9 mouse cellular contexts compared by ENCODE assay signal in the genomic region with DNA sequence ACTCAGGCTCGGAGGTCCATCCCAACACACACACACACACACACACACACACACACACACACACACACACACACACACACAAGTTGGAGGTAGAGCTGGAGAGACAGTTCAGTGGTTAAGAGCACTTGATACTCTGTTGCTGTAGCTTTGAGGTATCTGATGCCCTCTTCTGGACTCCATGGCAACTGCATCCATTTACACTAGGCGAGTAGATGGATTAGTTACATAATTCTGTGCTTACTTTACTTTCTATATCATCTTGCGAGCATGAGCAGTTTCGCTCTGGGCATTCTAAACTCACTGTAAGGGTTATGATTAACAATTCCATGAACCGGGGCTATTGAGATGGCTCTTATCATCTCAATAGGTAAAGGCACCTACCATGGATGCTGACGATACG. TPM values are rescaled to one million over a fixed set of nuclear protein-coding genes. Genes with fewer than 3 reads are reported as not detected.
A peak's percentile ranks its signal among the peaks of the same experiment; 100 is the strongest.
DNase-seq lines count a peak whose midpoint lies in the region; ATAC-seq and TF ChIP-seq lines count a peak whose summit lies in the region.
"Had no signal": no experiment of that assay in that cellular context is flagged by ENCODE, and none has a peak within 500 bp of the region (broad histone marks: within the 10 kb centered on the region; RNA-seq: fewer than 3 reads in every experiment).

No protein-coding gene starts in this region.

- H3K4me2 ChIP-seq in midbrain, postnatal 0 days (ENCODE audit: low read depth, low read length, poor library complexity, severe bottlenecking), result no peak overlapping the region

- TF ChIP-seq CTCF in brain, embryonic 14.5 days (IDR thresholded peaks at IDR 0.05; ENCODE audit: borderline replicate concordance, extremely low read depth, insufficient read depth, insufficient read length), result peak; percentile 48; the same call in 1 of the 2 replicates
- TF ChIP-seq CTCF in midbrain, postnatal 0 days (IDR thresholded peaks at IDR 0.05), result peak; percentile 78

- no peaks in the 10 kb centered on the region for H3K27me3 ChIP-seq in midbrain, postnatal 0 days (ENCODE audit: insufficient read depth, low read length)
- H3K27me3 ChIP-seq: limb, embryonic 12.5 days had no signal

- H3K4me3 ChIP-seq in midbrain, postnatal 0 days (ENCODE audit: low read depth, low read length), result no peak overlapping the region
- H3K4me3 ChIP-seq: limb, embryonic 12.5 days had no signal

- 66% methylated on average over 7 of the region's 7 CpGs for WGBS in midbrain, postnatal 0 days

- H3K27ac ChIP-seq in midbrain, postnatal 0 days (ENCODE audit: low read depth, low read length), result no peak overlapping the region
- H3K27ac ChIP-seq: limb, embryonic 12.5 days had no signal

- no peaks in the 10 kb centered on the region for H3K4me1 ChIP-seq in midbrain, postnatal 0 days (ENCODE audit: insufficient read depth, low read length)

- no peak overlapping the region for H3K9ac ChIP-seq in midbrain, postnatal 0 days (replicated peaks; ENCODE audit: low read length, poor library complexity, severe bottlenecking)
- H3K9ac ChIP-seq: limb, embryonic 12.5 days had no signal

- DNase-seq in heart, adult 18-20 months, result peak; percentile 45 to 65
- no peak for DNase-seq in heart, adult 11 months
- peak; percentile 55 to 68 for DNase-seq in B cell, adult 2 months
- peak; percentile 73 for DNase-seq in brain, embryonic 14.5 days (ENCODE audit: low read depth)
- DNase-seq in frontal cortex, postnatal 36 days (ENCODE audit: low spot score in 2 of 2), result peak; percentile 66 to 91
- peak; percentile 82 for DNase-seq in left cerebral cortex, adult 11 months (ENCODE audit: low spot score)
- DNase-seq in midbrain, postnatal 0 days (ENCODE audit: low spot score), result peak; percentile 59
- no peak for DNase-seq in gastrocnemius, postnatal 36 days

- H3K36me3 ChIP-seq in midbrain, postnatal 0 days (ENCODE audit: insufficient read depth, low read length), result peaks cover 25% of the 10 kb centered on the region
- H3K36me3 ChIP-seq: limb, embryonic 12.5 days had no signal

- TF ChIP-seq POLR2A in brain, embryonic 14.5 days (IDR thresholded peaks at IDR 0.05; ENCODE audit: borderline replicate concordance, extremely low read depth, insufficient read depth, insufficient read length, poor library complexity, severe bottlenecking), result no peak

- no peaks in the 10 kb centered on the region for H3K9me3 ChIP-seq in midbrain, postnatal 0 days (ENCODE audit: low read length)
- H3K9me3 ChIP-seq: limb, embryonic 12.5 days had no signal

- ATAC-seq in midbrain, postnatal 0 days (ENCODE audit: low FRiP score), result no peak

- intact Hi-C loops in gastrocnemius, postnatal 36 days (cut with DNase I), result no loop called here

RNA-seq across cellular contexts. Expression of a gene that starts 8.6 kb away (rescaled TPM):
- total RNA-seq in heart, adult 18-20 months (2021), result under 1 TPM; 0.25 to 0.49 TPM
- 229 and 307 TPM in 2 replicates for polyA plus RNA-seq in brain, embryonic 14.5 days (2012; rRNA removed)
- 375 and 444 TPM in 2 replicates for total RNA-seq in midbrain, postnatal 0 days (2014; rRNA removed)
- 603 and 636 TPM in 2 replicates for polyA plus RNA-seq in midbrain, postnatal 0 days (2015; fragmentation: Nextera tagmentation; extraction: Ambion mirVana)
- not detected for total RNA-seq in gastrocnemius, postnatal 36 days (2021)

RNA-seq across cellular contexts. Expression of a gene that starts 14.5 kb away (rescaled TPM):
- 10 to 100 TPM; 35.4 to 43.4 TPM for total RNA-seq in heart, adult 18-20 months (2021)
- 160 and 198 TPM in 2 replicates for polyA plus RNA-seq in brain, embryonic 14.5 days (2012; rRNA removed)
- total RNA-seq in midbrain, postnatal 0 days (2014; rRNA removed), result 136 and 166 TPM in 2 replicates
- 53.2 and 66.8 TPM in 2 replicates for polyA plus RNA-seq in midbrain, postnatal 0 days (2015; fragmentation: Nextera tagmentation; extraction: Ambion mirVana)
- 10 to 100 TPM; 24.4 to 27.2 TPM for total RNA-seq in gastrocnemius, postnatal 36 days (2021)

Comparison
In these comparisons a context has a peak if more than half of its experiments do, and no peak if none do; other contexts are left out.
1. DNase-seq: peak in heart, adult 18-20 months (2 of 2), B cell, adult 2 months (2 of 2), brain, embryonic 14.5 days (single experiment), frontal cortex, postnatal 36 days (2 of 2), left cerebral cortex, adult 11 months (single experiment) and midbrain, postnatal 0 days (single experiment); none in heart, adult 11 months (single experiment) and gastrocnemius, postnatal 36 days (0 of 2).
2. RNA of a gene that starts 8.6 kb away (total RNA-seq): 375 to 444 TPM in midbrain, postnatal 0 days; 0.25 to 0.49 TPM in heart, adult 18-20 months and not detected in gastrocnemius, postnatal 36 days; every median in the first group is over 100 times any median in the second.